Mouse (Mus musculus) forebrain, embryonic 13.5 days (tissue): Measurements from ENCODE around the gene Acad9. TPM values are rescaled to one million over a fixed set of nuclear protein-coding genes. Genes with fewer than 3 reads are reported as not detected.

ENCODE experiments used
- ATAC-seq: fragments of 200-750 bp; cut with Nextera tagmentation; 2 replicates; pipeline ENCODE4 v1.8.0; 2017
- H3K27ac ChIP-seq: fragments of 300-500 bp; sonication (generic); 2 replicates; pipeline ENCODE4 v1.5.1; 2015; ENCODE audit warnings: inconsistent platforms, mild to moderate bottlenecking, moderate library complexity
- H3K27me3 ChIP-seq: fragments of 300-500 bp; sonication (generic); 2 replicates; pipeline ENCODE4 v1.6.1; 2015; ENCODE audit warnings: mild to moderate bottlenecking, inconsistent platforms
- H3K36me3 ChIP-seq: fragments of 300-500 bp; sonication (generic); 2 replicates; pipeline ENCODE4 v1.6.1; 2015; ENCODE audit warnings: mild to moderate bottlenecking, inconsistent platforms; ENCODE audit not compliant: poor library complexity, severe bottlenecking
- H3K4me1 ChIP-seq: fragments of 300-500 bp; sonication (generic); 2 replicates; pipeline ENCODE4 v1.6.1; 2015; ENCODE audit warnings: inconsistent platforms
- H3K4me2 ChIP-seq: fragments of 300-500 bp; sonication (generic); 2 replicates; pipeline ENCODE4 v1.6.1; 2015; ENCODE audit warnings: inconsistent platforms, mild to moderate bottlenecking, moderate library complexity
- H3K4me3 ChIP-seq: fragments of 300-500 bp; sonication (generic); 2 replicates; pipeline ENCODE4 v1.5.1; 2015; ENCODE audit warnings: mild to moderate bottlenecking, inconsistent platforms
- H3K9ac ChIP-seq: fragments of 300-500 bp; sonication (generic); 2 replicates; pipeline ENCODE4 v1.6.1; 2015; ENCODE audit warnings: mild to moderate bottlenecking, inconsistent platforms
- H3K9me3 ChIP-seq: fragments of 300-500 bp; sonication (generic); replicated peaks from 2 replicates; pipeline ENCODE4 v1.6.1; 2016; ENCODE audit warnings: inconsistent platforms
- WGBS: fragments of 180-500 bp; shearing (Covaris S2); methylation state at CpG from one replicate; pipeline ENCODE4 v1.1.7; 2015; 5-methylcytosine and 5-hydroxymethylcytosine counted together
- polyA plus RNA-seq: library from polyadenylated mRNA; unstranded; fragments of >200 nt; fragmentation: Nextera tagmentation; extraction: Ambion mirVana; gene quantifications from 2 replicates; pipeline ENCODE4 v1.2.1, GENCODE M21; 2015

Gene Acad9
- polyA plus RNA-seq, 1 experiment from 2014 or later: 88.1 TPM

DNA sequence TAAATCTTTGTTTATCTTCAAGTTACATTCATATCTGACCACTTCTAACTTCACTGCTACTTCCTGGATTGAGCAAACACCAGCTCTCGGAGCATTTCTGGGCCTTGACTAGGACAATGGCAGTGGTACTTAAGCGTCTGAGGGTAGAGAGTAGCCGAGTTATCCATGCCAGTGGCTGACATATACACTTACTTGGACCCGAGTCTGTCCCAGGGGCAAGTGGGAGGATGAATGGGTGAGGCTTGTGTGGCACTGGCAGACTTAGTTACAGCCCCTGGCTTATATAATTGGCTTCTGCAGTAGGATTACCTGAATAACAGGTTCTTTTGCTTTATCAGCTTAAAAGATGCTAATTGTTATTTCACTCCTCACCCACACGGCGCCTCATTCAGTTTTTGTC lies 2.0 kb downstream of the Acad9 start:
- Histone ChIP-seq H3K27me3 (peaks cover 17% of the 10 kb centered on the region), H3K9me3 (no peaks in the 10 kb centered on the region), H3K4me2 (no peak overlapping the region), H3K4me1 (peaks cover 17% of the 10 kb centered on the region), H3K27ac (no peak overlapping the region), H3K4me3 (no peak overlapping the region), H3K36me3 (peaks cover 15% of the 10 kb centered on the region), H3K9ac (no peak overlapping the region)
- WGBS: 88% methylated on average over 6 of the region's 6 CpGs
- no peak for ATAC-seq

- WGBS: 96% methylated on average over 4 of the region's 4 CpGs
- no peak overlapping the region for H3K9ac ChIP-seq
- H3K36me3 ChIP-seq: peaks cover 37% of the 10 kb centered on the region
- H3K27me3 ChIP-seq: no peaks in the 10 kb centered on the region
- no peak for ATAC-seq
- H3K4me1 ChIP-seq: peaks cover 17% of the 10 kb centered on the region
- no peaks in the 10 kb centered on the region for H3K9me3 ChIP-seq
- no peak overlapping the region for H3K4me3 ChIP-seq
- no peak overlapping the region for H3K27ac ChIP-seq
- H3K4me2 ChIP-seq: no peak overlapping the region
Observed at GRCm38 (mm10) chr3:36070436-36070835, 4.7 kb downstream of the Acad9 start.

DNA sequence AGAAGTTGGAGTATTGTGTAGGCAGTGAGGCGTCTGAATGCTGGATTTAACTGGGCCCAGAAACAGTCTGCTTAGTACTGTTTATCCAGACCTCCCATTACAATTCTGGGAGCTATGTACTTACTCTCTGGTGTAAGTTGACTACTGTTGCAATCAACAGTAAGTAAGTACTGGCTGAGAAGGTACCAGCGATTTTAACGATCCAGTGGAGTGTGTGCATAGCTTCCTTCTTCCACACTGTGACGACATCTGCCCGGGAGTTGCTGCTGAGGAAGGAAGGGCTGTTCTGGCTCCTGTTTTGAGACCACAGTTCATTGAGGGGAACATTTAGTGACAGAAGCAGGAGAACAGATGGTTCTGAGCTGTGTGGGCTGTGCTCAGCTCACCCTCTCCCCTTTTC lies 5.3 kb downstream of the Acad9 start:
- no peak overlapping the region for H3K4me2 ChIP-seq
- H3K4me1 ChIP-seq: peaks cover 17% of the 10 kb centered on the region
- no peak overlapping the region for H3K27ac ChIP-seq
- H3K9me3 ChIP-seq: no peaks in the 10 kb centered on the region
- WGBS: 94% methylated on average over 5 of the region's 5 CpGs
- H3K36me3 ChIP-seq: peaks cover 43% of the 10 kb centered on the region
- no peak overlapping the region for H3K4me3 ChIP-seq
- no peak for ATAC-seq
- H3K27me3 ChIP-seq: no peaks in the 10 kb centered on the region
- no peak overlapping the region for H3K9ac ChIP-seq

GRCm38 (mm10) chr3:36074231-36074630 lies 8.5 kb downstream of the Acad9 start:
- Histone ChIP-seq H3K27ac (no peak overlapping the region), H3K4me1 (no peaks in the 10 kb centered on the region), H3K4me3 (no peak overlapping the region), H3K9me3 (no peaks in the 10 kb centered on the region), H3K36me3 (peaks cover 74% of the 10 kb centered on the region), H3K27me3 (no peaks in the 10 kb centered on the region), H3K9ac (no peak overlapping the region), H3K4me2 (no peak overlapping the region)
- WGBS: 95% methylated on average over 6 of the region's 6 CpGs
- ATAC-seq: no peak

GRCm38 (mm10) chr3:36075466-36075865 lies 9.7 kb downstream of the Acad9 start:
- ATAC-seq: no peak
- Histone ChIP-seq H3K4me2 (no peak overlapping the region), H3K27ac (no peak overlapping the region), H3K4me1 (no peaks in the 10 kb centered on the region), H3K9me3 (no peaks in the 10 kb centered on the region), H3K4me3 (no peak overlapping the region), H3K27me3 (no peaks in the 10 kb centered on the region), H3K9ac (no peak overlapping the region), H3K36me3 (peaks cover 79% of the 10 kb centered on the region)
- 94% methylated on average over 6 of the region's 6 CpGs for WGBS

- no peaks in the 10 kb centered on the region for H3K4me1 ChIP-seq
- no peak overlapping the region for H3K4me2 ChIP-seq
- H3K9me3 ChIP-seq: no peaks in the 10 kb centered on the region
- H3K9ac ChIP-seq: no peak overlapping the region
- no peaks in the 10 kb centered on the region for H3K27me3 ChIP-seq
- no peak overlapping the region for H3K27ac ChIP-seq
- ATAC-seq: no peak
- peaks cover 89% of the 10 kb centered on the region for H3K36me3 ChIP-seq
- WGBS: 96% methylated on average over 3 of the region's 3 CpGs
- no peak overlapping the region for H3K4me3 ChIP-seq
Observed at GRCm38 (mm10) chr3:36077386-36077785, 11.6 kb downstream of the Acad9 start.

- H3K36me3 ChIP-seq: peaks cover 91% of the 10 kb centered on the region
- H3K4me3 ChIP-seq: no peak overlapping the region
- no peaks in the 10 kb centered on the region for H3K4me1 ChIP-seq
- ATAC-seq: no peak
- H3K9ac ChIP-seq: no peak overlapping the region
- H3K4me2 ChIP-seq: no peak overlapping the region
- H3K27me3 ChIP-seq: no peaks in the 10 kb centered on the region
- no peaks in the 10 kb centered on the region for H3K9me3 ChIP-seq
- no peak overlapping the region for H3K27ac ChIP-seq
- 91% methylated on average over 5 of the region's 5 CpGs for WGBS
Observed at GRCm38 (mm10) chr3:36079886-36080285, 14.1 kb downstream of the Acad9 start.

DNA sequence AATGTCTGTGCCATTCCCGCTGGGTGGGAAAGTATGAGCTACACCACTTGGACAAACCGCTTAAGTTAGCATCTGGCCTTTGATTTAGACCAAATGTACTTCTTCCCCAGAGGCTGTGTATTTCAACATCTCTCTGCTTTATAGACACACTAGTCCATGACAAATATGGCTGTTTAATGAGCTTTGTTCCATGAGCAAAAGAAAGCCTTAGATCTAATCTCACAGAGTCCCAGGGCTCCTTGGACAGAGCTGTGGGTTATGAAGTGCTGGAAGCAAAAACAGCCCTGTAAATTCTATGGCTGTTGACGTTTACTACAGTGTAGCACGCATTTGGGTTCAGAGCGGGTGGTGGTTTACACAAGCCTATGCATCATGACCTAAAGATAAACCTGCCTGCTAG lies 15.0 kb downstream of the Acad9 start:
- no peak overlapping the region for H3K4me3 ChIP-seq
- 95% methylated on average over 5 of the region's 5 CpGs for WGBS
- no peaks in the 10 kb centered on the region for H3K4me1 ChIP-seq
- H3K27me3 ChIP-seq: no peaks in the 10 kb centered on the region
- no peak for ATAC-seq
- no peaks in the 10 kb centered on the region for H3K9me3 ChIP-seq
- peaks cover 91% of the 10 kb centered on the region for H3K36me3 ChIP-seq
- H3K27ac ChIP-seq: no peak overlapping the region
- no peak overlapping the region for H3K9ac ChIP-seq
- no peak overlapping the region for H3K4me2 ChIP-seq

GRCm38 (mm10) chr3:36082843-36083242 lies 17.1 kb downstream of the Acad9 start:
- Histone ChIP-seq H3K36me3 (peaks cover 91% of the 10 kb centered on the region), H3K27me3 (no peaks in the 10 kb centered on the region), H3K9me3 (no peaks in the 10 kb centered on the region), H3K4me1 (no peaks in the 10 kb centered on the region), H3K4me3 (no peak overlapping the region), H3K4me2 (no peak overlapping the region), H3K9ac (no peak overlapping the region), H3K27ac (no peak overlapping the region)
- 96% methylated on average over 4 of the region's 4 CpGs for WGBS
- ATAC-seq: no peak

GRCm38 (mm10) chr3:36083381-36083780 lies 17.6 kb downstream of the Acad9 start:
- H3K36me3 ChIP-seq: peaks cover 91% of the 10 kb centered on the region
- WGBS: 95% methylated on average over 7 of the region's 7 CpGs
- no peak for ATAC-seq
- no peaks in the 10 kb centered on the region for H3K27me3 ChIP-seq
- H3K4me2 ChIP-seq: no peak overlapping the region
- H3K9me3 ChIP-seq: no peaks in the 10 kb centered on the region
- H3K27ac ChIP-seq: no peak overlapping the region
- no peak overlapping the region for H3K4me3 ChIP-seq
- H3K4me1 ChIP-seq: no peaks in the 10 kb centered on the region
- no peak overlapping the region for H3K9ac ChIP-seq

DNA sequence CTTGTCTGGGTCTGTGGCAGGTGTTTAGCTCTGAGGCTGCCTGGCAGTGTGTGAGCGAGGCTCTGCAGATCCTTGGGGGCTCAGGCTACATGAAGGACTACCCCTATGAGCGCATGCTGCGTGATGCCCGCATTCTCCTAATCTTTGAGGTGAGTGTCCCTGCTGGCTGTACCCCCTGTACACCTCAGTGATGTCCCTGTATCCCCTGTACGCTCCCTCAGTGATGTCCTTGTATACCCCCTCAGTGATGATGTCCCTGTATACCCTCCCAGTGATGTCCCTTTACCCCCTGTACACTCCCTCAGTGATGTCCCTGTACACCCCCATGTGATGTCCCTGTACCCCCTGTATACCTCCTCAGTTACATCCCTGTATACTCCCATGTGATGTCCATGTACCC lies 19.6 kb downstream of the Acad9 start:
- Histone ChIP-seq H3K27me3 (no peaks in the 10 kb centered on the region), H3K36me3 (peaks cover 92% of the 10 kb centered on the region), H3K27ac (no peak overlapping the region), H3K4me3 (no peak overlapping the region), H3K9ac (no peak overlapping the region), H3K9me3 (no peaks in the 10 kb centered on the region), H3K4me2 (no peak overlapping the region), H3K4me1 (no peaks in the 10 kb centered on the region)
- no peak for ATAC-seq
- WGBS: 99% methylated on average over 5 of the region's 5 CpGs

GRCm38 (mm10) chr3:36087591-36087990 lies 21.8 kb downstream of the Acad9 start:
- peaks cover 86% of the 10 kb centered on the region for H3K36me3 ChIP-seq

DNA sequence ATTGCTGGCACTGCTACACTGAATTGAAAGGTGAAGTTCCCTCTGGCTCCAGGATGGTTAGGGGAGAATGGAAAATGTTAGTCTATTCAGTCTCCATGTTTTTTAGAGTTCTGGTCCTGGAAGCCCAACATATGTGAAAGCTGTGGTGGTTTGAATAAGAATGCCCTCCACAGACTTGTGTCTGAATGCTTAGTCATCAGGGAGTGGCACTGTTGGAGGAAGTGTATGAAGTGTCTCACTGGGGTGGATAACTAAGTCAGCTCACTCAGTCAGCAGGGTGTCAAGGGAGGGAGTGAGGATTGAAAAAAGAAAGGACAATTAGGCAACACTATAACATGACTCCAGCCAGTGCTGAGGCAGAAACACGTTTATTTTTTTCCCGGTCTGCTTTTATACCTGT lies 29.6 kb downstream of the Acad9 start:
- no peak overlapping the region for H3K27ac ChIP-seq
- no peak overlapping the region for H3K4me3 ChIP-seq
- no peak for ATAC-seq
- no peaks in the 10 kb centered on the region for H3K27me3 ChIP-seq
- no peak overlapping the region for H3K9ac ChIP-seq
- H3K9me3 ChIP-seq: no peaks in the 10 kb centered on the region
- 80% methylated on average over 2 of the region's 2 CpGs for WGBS
- H3K36me3 ChIP-seq: peaks cover 16% of the 10 kb centered on the region
- H3K4me1 ChIP-seq: no peaks in the 10 kb centered on the region
- no peak overlapping the region for H3K4me2 ChIP-seq

More at GRCm38 (mm10) chr3:36087591-36087990, 21.8 kb downstream of the Acad9 start:
- Histone ChIP-seq H3K4me2 (no peak overlapping the region), H3K27me3 (no peaks in the 10 kb centered on the region), H3K4me1 (no peaks in the 10 kb centered on the region), H3K4me3 (no peak overlapping the region), H3K9me3 (no peaks in the 10 kb centered on the region), H3K9ac (no peak overlapping the region), H3K27ac (no peak overlapping the region)
- 92% methylated on average over 9 of the region's 9 CpGs for WGBS
- no peak for ATAC-seq
